Mouse (Mus musculus) lung, embryonic 15.5 days (tissue): ENCODE measurements at regions not wholly inside any gene's neighbourhood (a gene's known extent, or its start where the extent isn't known, plus 50 kb on each side); places are given as distances from the start of the nearest gene placed in this dataset.
"Not testable (repeated sequence)": the region's sequence is repeated elsewhere in the genome, so short reads cannot be mapped to it uniquely, and the experiment has no call there.

Source experiments
- ATAC-seq: fragments of 200-750 bp; cut with Nextera tagmentation; 2 replicates; pipeline ENCODE4 v1.8.0; 2017; ENCODE audit warnings: moderate number of reproducible peaks, borderline replicate concordance; ENCODE audit not compliant: low FRiP score, low TSS enrichment; ENCODE audit errors: extremely low read depth
- H3K27ac ChIP-seq: fragments of 300-500 bp; sonication (generic); 2 replicates; pipeline ENCODE4 v1.5.1; 2015; ENCODE audit warnings: moderate library complexity, mild to moderate bottlenecking, inconsistent platforms
- H3K27me3 ChIP-seq: fragments of 300-500 bp; sonication (generic); 2 replicates; pipeline ENCODE4 v1.6.1; 2015; ENCODE audit warnings: inconsistent platforms
- H3K36me3 ChIP-seq: fragments of 300-500 bp; sonication (generic); 2 replicates; pipeline ENCODE4 v1.6.1; 2015; ENCODE audit warnings: inconsistent platforms
- H3K4me1 ChIP-seq: fragments of 300-500 bp; sonication (generic); 2 replicates; pipeline ENCODE4 v1.6.1; 2015; ENCODE audit warnings: inconsistent platforms
- H3K4me2 ChIP-seq: fragments of 300-500 bp; sonication (generic); 2 replicates; pipeline ENCODE4 v1.6.1; 2015; ENCODE audit warnings: inconsistent platforms, mild to moderate bottlenecking, moderate library complexity
- H3K4me3 ChIP-seq: fragments of 300-500 bp; sonication (generic); 2 replicates; pipeline ENCODE4 v1.5.1; 2015; ENCODE audit warnings: mild to moderate bottlenecking, inconsistent platforms
- H3K9ac ChIP-seq: fragments of 300-500 bp; sonication (generic); 2 replicates; pipeline ENCODE4 v1.6.1; 2015; ENCODE audit warnings: inconsistent platforms
- H3K9me3 ChIP-seq: fragments of 300-500 bp; sonication (generic); 2 replicates; pipeline ENCODE4 v1.6.1; 2016; ENCODE audit warnings: inconsistent platforms
- WGBS: fragments of 180-500 bp; shearing (Covaris S2); methylation state at CpG from one replicate; pipeline ENCODE4 v1.1.7; 2015; 5-methylcytosine and 5-hydroxymethylcytosine counted together

- no peaks in the 10 kb centered on the region for H3K36me3 ChIP-seq
- no peak overlapping the region for H3K27ac ChIP-seq
- no peak overlapping the region for H3K4me3 ChIP-seq
- H3K4me1 ChIP-seq: no peaks in the 10 kb centered on the region
- 93% methylated on average over 2 of the region's 2 CpGs for WGBS
- H3K4me2 ChIP-seq: no peak overlapping the region
- H3K9me3 ChIP-seq: peaks cover 4% of the 10 kb centered on the region; the same call in 1 of the 2 replicates
- no peak for ATAC-seq
- H3K27me3 ChIP-seq: no peaks in the 10 kb centered on the region
- H3K9ac ChIP-seq: no peak overlapping the region
These were observed 276.6 kb upstream of the Ubash3b start for GRCm38 (mm10) chr9:41438141-41438540.

GRCm38 (mm10) chr9:41430391-41431343 lies 269.2 kb upstream of the Ubash3b start:
- ATAC-seq: no peak
- Histone ChIP-seq H3K27ac (no peak overlapping the region), H3K27me3 (no peaks in the 10 kb centered on the region), H3K36me3 (no peaks in the 10 kb centered on the region), H3K4me2 (no peak overlapping the region), H3K9ac (no peak overlapping the region), H3K9me3 (no peaks in the 10 kb centered on the region), H3K4me3 (no peak overlapping the region), H3K4me1 (no peaks in the 10 kb centered on the region)
- 69% methylated on average over 16 of the region's 16 CpGs for WGBS

DNA sequence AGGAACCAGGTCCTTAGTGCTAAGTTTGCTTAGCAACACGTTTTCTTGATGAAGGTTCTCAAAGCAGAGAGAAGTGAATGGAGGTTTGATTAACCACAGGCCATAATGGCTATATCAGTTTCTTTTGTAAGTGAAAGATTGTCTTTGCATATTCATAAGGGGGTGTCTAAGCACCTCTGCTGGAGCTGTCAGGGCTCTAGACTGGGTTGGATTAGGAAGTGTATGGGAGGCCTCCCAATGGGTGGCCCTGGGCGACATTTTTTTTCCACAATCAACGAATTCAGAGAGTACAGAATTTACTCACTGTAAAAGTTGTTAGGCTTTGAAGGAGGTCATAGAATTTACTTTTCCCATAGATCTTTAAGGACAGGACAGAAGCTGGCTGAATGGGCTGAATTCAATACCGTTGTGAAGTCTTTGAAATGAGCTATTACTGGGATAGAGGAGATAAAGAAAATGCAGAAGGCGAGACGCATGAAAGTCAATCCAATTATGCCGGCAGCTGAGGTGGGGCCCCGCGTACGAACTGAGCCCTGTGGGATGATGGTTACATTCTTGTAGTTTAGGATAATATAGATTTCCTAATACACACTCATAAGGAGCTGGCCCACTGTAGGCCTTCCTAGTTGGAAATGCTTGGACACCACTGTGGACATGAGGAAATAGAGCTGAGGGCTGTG lies 268.4 kb upstream of the Ubash3b start:
- no peak overlapping the region for H3K27ac ChIP-seq
- no peak overlapping the region for H3K4me3 ChIP-seq
- 72% methylated on average over 10 of the region's 10 CpGs for WGBS
- no peaks in the 10 kb centered on the region for H3K27me3 ChIP-seq
- no peak overlapping the region for H3K4me2 ChIP-seq
- no peaks in the 10 kb centered on the region for H3K9me3 ChIP-seq
- no peak overlapping the region for H3K9ac ChIP-seq
- no peak for ATAC-seq
- H3K36me3 ChIP-seq: no peaks in the 10 kb centered on the region
- H3K4me1 ChIP-seq: no peaks in the 10 kb centered on the region

- H3K9me3 ChIP-seq: no peaks in the 10 kb centered on the region
- no peak overlapping the region for H3K4me2 ChIP-seq
- H3K27me3 ChIP-seq: no peaks in the 10 kb centered on the region
- no peak for ATAC-seq
- WGBS: 69% methylated on average over 4 of the region's 4 CpGs
- no peak overlapping the region for H3K27ac ChIP-seq
- H3K36me3 ChIP-seq: no peaks in the 10 kb centered on the region
- no peak overlapping the region for H3K4me3 ChIP-seq
- no peak overlapping the region for H3K9ac ChIP-seq
- no peaks in the 10 kb centered on the region for H3K4me1 ChIP-seq
These were observed 267.7 kb upstream of the Ubash3b start for GRCm38 (mm10) chr9:41429236-41429635.

GRCm38 (mm10) chr9:41426698-41427097 lies 265.2 kb upstream of the Ubash3b start:
- no peak overlapping the region for H3K9ac ChIP-seq
- H3K4me2 ChIP-seq: no peak overlapping the region
- no peaks in the 10 kb centered on the region for H3K9me3 ChIP-seq
- no peaks in the 10 kb centered on the region for H3K27me3 ChIP-seq
- WGBS: 78% methylated on average over 7 of the region's 7 CpGs
- H3K4me3 ChIP-seq: no peak overlapping the region
- no peak overlapping the region for H3K27ac ChIP-seq
- no peak for ATAC-seq
- H3K36me3 ChIP-seq: no peaks in the 10 kb centered on the region
- H3K4me1 ChIP-seq: no peaks in the 10 kb centered on the region

DNA sequence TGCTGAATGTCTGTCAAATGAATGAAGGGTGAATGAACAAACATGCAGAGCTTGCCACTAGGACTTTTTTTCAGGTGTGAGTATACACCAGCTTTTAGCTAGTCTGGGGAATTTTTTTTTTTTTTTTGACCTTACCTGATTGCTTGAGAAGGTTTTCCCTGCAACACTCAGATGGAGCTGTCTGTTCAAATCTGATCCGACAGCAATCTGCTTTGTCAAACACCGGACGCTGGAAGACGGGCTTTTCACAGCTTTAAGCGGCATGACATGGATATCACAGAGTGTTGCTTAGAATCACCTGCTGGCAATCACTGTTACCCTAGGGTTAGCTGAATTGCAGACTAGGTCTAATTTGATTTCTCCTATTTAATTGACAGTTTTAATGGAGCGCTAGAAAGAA lies 263.7 kb upstream of the Ubash3b start:
- Histone ChIP-seq H3K9ac (no peak overlapping the region), H3K4me2 (no peak overlapping the region)

DNA sequence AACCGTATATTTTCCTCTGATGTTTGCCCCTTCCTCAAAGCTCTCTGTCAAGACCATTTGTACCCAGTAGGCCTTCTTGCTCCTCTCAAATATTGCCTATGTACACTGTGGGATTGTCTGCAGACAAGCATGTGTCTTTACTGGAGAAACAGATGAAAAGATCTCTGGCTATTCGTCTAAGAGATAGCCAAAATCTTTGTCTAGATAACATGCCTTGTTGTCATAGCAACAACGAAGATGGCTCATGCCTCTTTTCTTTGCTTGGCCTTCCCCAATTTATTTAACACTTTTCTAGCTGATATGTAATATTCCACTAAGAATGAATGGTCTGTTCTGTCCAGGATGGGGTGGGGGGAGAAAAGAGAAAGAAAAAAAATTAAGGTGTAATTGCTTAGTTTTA lies 252.3 kb upstream of the Ubash3b start:
- H3K4me2 ChIP-seq: no peak overlapping the region
- ATAC-seq: no peak
- WGBS: 57% methylated on average over 3 of the region's 3 CpGs
- no peak overlapping the region for H3K9ac ChIP-seq
- no peak overlapping the region for H3K27ac ChIP-seq
- H3K9me3 ChIP-seq: no peaks in the 10 kb centered on the region
- H3K27me3 ChIP-seq: no peaks in the 10 kb centered on the region
- H3K36me3 ChIP-seq: no peaks in the 10 kb centered on the region
- no peak overlapping the region for H3K4me3 ChIP-seq
- H3K4me1 ChIP-seq: no peaks in the 10 kb centered on the region

More for the DNA sequence above, 263.7 kb upstream of the Ubash3b start:
- H3K9me3 ChIP-seq: no peaks in the 10 kb centered on the region
- no peak for ATAC-seq
- no peaks in the 10 kb centered on the region for H3K27me3 ChIP-seq
- H3K36me3 ChIP-seq: no peaks in the 10 kb centered on the region
- no peaks in the 10 kb centered on the region for H3K4me1 ChIP-seq
- 86% methylated on average over 6 of the region's 6 CpGs for WGBS
- H3K4me3 ChIP-seq: no peak overlapping the region
- no peak overlapping the region for H3K27ac ChIP-seq

- ATAC-seq, H3K27me3 ChIP-seq, H3K36me3 ChIP-seq, H3K9me3 ChIP-seq, H3K4me1 ChIP-seq, H3K4me3 ChIP-seq, H3K9ac ChIP-seq, H3K4me2 ChIP-seq, H3K27ac ChIP-seq: not testable (repeated sequence)
These were observed 251.6 kb upstream of the Ubash3b start for GRCm38 (mm10) chr9:41413091-41413490.

- H3K27me3 ChIP-seq: no peaks in the 10 kb centered on the region
- no peaks in the 10 kb centered on the region for H3K36me3 ChIP-seq
- no peak overlapping the region for H3K4me3 ChIP-seq
- no peak overlapping the region for H3K27ac ChIP-seq
- no peaks in the 10 kb centered on the region for H3K4me1 ChIP-seq
- ATAC-seq: no peak
- H3K9me3 ChIP-seq: no peaks in the 10 kb centered on the region
- H3K4me2 ChIP-seq: no peak overlapping the region
- WGBS: 53% methylated on average over 5 of the region's 5 CpGs
- H3K9ac ChIP-seq: no peak overlapping the region
These were observed 250.8 kb upstream of the Ubash3b start for GRCm38 (mm10) chr9:41412174-41412757.

DNA sequence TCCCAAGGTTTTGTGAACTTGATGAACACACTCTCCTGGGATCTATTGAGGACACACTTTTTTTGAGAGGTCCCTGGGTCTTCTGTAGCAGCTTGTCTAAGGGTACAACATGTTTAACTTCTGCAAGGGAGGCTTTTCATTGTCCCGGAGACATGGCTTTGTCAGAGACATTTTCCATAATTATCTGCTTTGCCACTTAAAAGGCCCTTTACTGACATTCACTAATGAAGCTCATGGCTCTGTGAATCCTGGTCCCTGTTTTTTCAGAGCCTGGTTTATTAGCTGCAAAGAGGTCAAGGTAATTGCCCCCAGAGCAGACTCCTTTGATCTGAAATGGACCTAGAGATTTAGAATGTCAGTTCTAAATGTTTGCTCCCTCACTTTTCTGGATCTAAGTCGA lies 246.8 kb upstream of the Ubash3b start:
- Histone ChIP-seq H3K36me3 (no peaks in the 10 kb centered on the region), H3K9ac (no peak overlapping the region), H3K4me2 (no peak overlapping the region), H3K4me1 (no peaks in the 10 kb centered on the region), H3K27ac (no peak overlapping the region), H3K27me3 (no peaks in the 10 kb centered on the region), H3K4me3 (no peak overlapping the region), H3K9me3 (no peaks in the 10 kb centered on the region)
- 22% methylated on average over 2 of the region's 2 CpGs for WGBS
- no peak for ATAC-seq

DNA sequence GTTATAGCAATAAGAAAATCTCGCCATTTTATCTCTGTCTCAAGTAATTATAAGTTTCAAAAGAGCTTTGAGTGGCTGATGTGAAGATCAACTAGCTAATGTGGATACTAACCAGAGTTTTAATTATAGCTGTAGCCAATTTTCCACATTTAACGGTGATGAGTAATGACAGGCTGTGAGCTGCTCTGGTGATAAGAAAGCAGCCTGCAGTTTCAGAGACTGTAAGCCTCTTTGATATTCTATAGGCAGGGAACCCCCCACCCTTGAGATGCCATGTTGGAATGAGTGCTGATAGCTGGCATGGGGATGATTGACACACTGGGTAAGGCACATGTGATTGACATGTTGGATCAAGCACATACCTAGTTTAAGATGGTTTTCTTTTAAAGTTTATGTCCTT lies 245.6 kb upstream of the Ubash3b start:
- no peaks in the 10 kb centered on the region for H3K4me1 ChIP-seq
- 51% methylated on average over 2 of the region's 2 CpGs for WGBS
- H3K36me3 ChIP-seq: no peaks in the 10 kb centered on the region
- H3K9me3 ChIP-seq: no peaks in the 10 kb centered on the region
- no peak overlapping the region for H3K27ac ChIP-seq
- no peaks in the 10 kb centered on the region for H3K27me3 ChIP-seq
- no peak overlapping the region for H3K9ac ChIP-seq
- H3K4me3 ChIP-seq: no peak overlapping the region
- no peak overlapping the region for H3K4me2 ChIP-seq
- ATAC-seq: no peak

DNA sequence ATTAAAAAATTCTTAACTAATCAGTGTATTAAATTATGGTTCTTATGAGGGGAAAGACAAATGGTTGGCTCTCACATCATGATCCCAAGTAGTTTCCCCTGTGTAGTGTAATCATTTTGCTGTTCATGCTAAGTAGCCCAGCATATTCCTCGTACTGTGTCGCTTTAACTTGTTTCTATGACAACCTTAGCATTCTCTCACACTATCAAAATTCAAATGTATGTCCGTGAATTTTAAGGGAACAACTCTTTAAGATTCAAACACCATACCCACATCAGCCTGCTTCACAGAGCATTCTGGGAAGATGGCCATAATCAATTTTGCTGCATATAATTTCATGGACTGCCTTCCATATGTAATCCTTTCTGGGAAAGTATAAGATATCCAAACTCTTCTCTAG lies 241.4 kb upstream of the Ubash3b start:
- WGBS: 81% methylated on average over 3 of the region's 3 CpGs
- H3K27me3 ChIP-seq: no peaks in the 10 kb centered on the region
- no peak overlapping the region for H3K4me2 ChIP-seq
- no peaks in the 10 kb centered on the region for H3K36me3 ChIP-seq
- ATAC-seq: no peak
- no peak overlapping the region for H3K4me3 ChIP-seq
- H3K9me3 ChIP-seq: no peaks in the 10 kb centered on the region
- no peaks in the 10 kb centered on the region for H3K4me1 ChIP-seq
- H3K9ac ChIP-seq: no peak overlapping the region
- H3K27ac ChIP-seq: no peak overlapping the region
